Mouse (Mus musculus) CH12.LX (cell line): ENCODE results near the gene B4galt2. TPM values are rescaled to one million over a fixed set of nuclear protein-coding genes. Genes with fewer than 3 reads are reported as not detected.
A peak's percentile ranks its signal among the peaks of the same experiment; 100 is the strongest.

Experiments
- DNase-seq: peaks from one replicate; pipeline ENCODE4 v3.0.0-alpha.2; 2013; ENCODE audit errors: extremely low read depth
- H3K27ac ChIP-seq: 2 replicates; pipeline ENCODE4 v1.5.1; 2012; ENCODE audit warnings: low read depth, mild to moderate bottlenecking, control low read depth, moderate library complexity; ENCODE audit not compliant: insufficient read depth
- H3K27me3 ChIP-seq: replicated peaks from 2 replicates; pipeline ENCODE3; 2012; ENCODE audit warnings: inconsistent platforms
- H3K36me3 ChIP-seq, 2 experiments: replicated peaks in 1 of 2; 2 replicates each; pipeline versions ENCODE3 to v1.6.1; 2012; ENCODE audit warnings: inconsistent platforms in 1 of 2, low read length in 1 of 2, mild to moderate bottlenecking in 1 of 2, mixed read lengths in 1 of 2, moderate library complexity in 1 of 2; ENCODE audit not compliant: control insufficient read depth in 1 of 2, insufficient read depth in 1 of 2
- H3K4me1 ChIP-seq, 2 experiments: 2 replicates each; pipeline ENCODE4 v1.6.1; 2012; ENCODE audit warnings: inconsistent platforms in 1 of 2, moderate library complexity in 1 of 2; ENCODE audit not compliant: insufficient read depth in 2 of 2, control insufficient read depth in 1 of 2
- H3K4me2 ChIP-seq: 2 replicates; pipeline ENCODE4 v1.6.1; 2012; ENCODE audit warnings: low read depth, mild to moderate bottlenecking, control low read depth; ENCODE audit not compliant: poor library complexity, insufficient read depth, severe bottlenecking
- H3K4me3 ChIP-seq, 3 experiments: fragments of 150-350 bp in 1 of 3; sonication (generic) in 1 of 3; replicated peaks in 1 of 3; 2 replicates each; pipeline versions ENCODE3 to v1.5.1; 2011 to 2012; ENCODE audit warnings: low read depth in 2 of 3, low read length in 2 of 3, mild to moderate bottlenecking in 2 of 3, moderate library complexity in 2 of 3, control low read depth in 1 of 3, improper control_type of control experiment in 1 of 3, inconsistent platforms in 1 of 3, mixed read lengths in 1 of 3; ENCODE audit not compliant: poor library complexity in 1 of 3
- H3K79me2 ChIP-seq: replicated peaks from 2 replicates; pipeline ENCODE4 v1.6.1; 2012; ENCODE audit warnings: mild to moderate bottlenecking, moderate library complexity; ENCODE audit not compliant: control insufficient read depth, poor library complexity, insufficient read depth, severe bottlenecking; ENCODE audit errors: extremely low read depth
- H3K9ac ChIP-seq: 2 replicates; pipeline ENCODE4 v1.6.1; 2012; ENCODE audit warnings: low read depth, mild to moderate bottlenecking, control low read depth, moderate library complexity; ENCODE audit not compliant: insufficient read depth
- H3K9me3 ChIP-seq: replicated peaks from 2 replicates; pipeline ENCODE3; 2012; ENCODE audit warnings: low read length, inconsistent platforms, mixed read lengths
- CTCF ChIP-seq, 2 experiments: IDR thresholded peaks in 1 of 2; conservative IDR thresholded peaks in 1 of 2; 2 replicates each; pipeline ENCODE4 v1.5.1; 2011 to 2012; ENCODE audit warnings: low read depth in 2 of 2, low read length in 2 of 2, improper control_type of control experiment in 1 of 2, inconsistent platforms in 1 of 2, mild to moderate bottlenecking in 1 of 2, moderate library complexity in 1 of 2
- E2F4 ChIP-seq: IDR thresholded peaks from 2 replicates; pipeline ENCODE4 v1.6.1; 2011; ENCODE audit warnings: low read depth, low read length, improper control_type of control experiment; ENCODE audit not compliant: insufficient replicate concordance
- ELF1 ChIP-seq: IDR thresholded peaks from 2 replicates; pipeline ENCODE4 v1.6.1; 2014; ENCODE audit warnings: low read depth, mild to moderate bottlenecking, inconsistent platforms, low read length, improper control_type of control experiment
- EP300 ChIP-seq: IDR thresholded peaks from 2 replicates; pipeline ENCODE4 v1.6.1; 2011; ENCODE audit warnings: low read length, improper control_type of control experiment
- ETS1 ChIP-seq: conservative IDR thresholded peaks from 2 replicates; pipeline ENCODE4 v1.6.1; 2012; ENCODE audit warnings: low read depth, mild to moderate bottlenecking, inconsistent platforms, low read length, improper control_type of control experiment, moderate library complexity
- IRF4 ChIP-seq: IDR thresholded peaks from 2 replicates; pipeline ENCODE4 v1.6.1; 2014; ENCODE audit warnings: low read depth, mild to moderate bottlenecking, inconsistent platforms, low read length, improper control_type of control experiment
- JUND ChIP-seq: conservative IDR thresholded peaks from 2 replicates; pipeline ENCODE4 v1.6.1; 2011; ENCODE audit warnings: low read depth, low read length, improper control_type of control experiment
- MAFK ChIP-seq: IDR thresholded peaks from 2 replicates; pipeline ENCODE4 v1.6.1; 2011; ENCODE audit warnings: low read length, improper control_type of control experiment; ENCODE audit not compliant: insufficient replicate concordance
- MAZ ChIP-seq: IDR thresholded peaks from 2 replicates; pipeline ENCODE4 v1.6.1; 2012; ENCODE audit warnings: low read depth, mild to moderate bottlenecking, inconsistent platforms, low read length, improper control_type of control experiment, moderate library complexity
- MEF2A ChIP-seq: IDR thresholded peaks from 2 replicates; pipeline ENCODE4 v1.6.1; 2014; ENCODE audit warnings: low read depth, mild to moderate bottlenecking, inconsistent platforms, low read length, improper control_type of control experiment, borderline replicate concordance
- MYC ChIP-seq: IDR thresholded peaks from 2 replicates; pipeline ENCODE4 v1.6.1; 2011; ENCODE audit warnings: low read depth, mild to moderate bottlenecking, improper control_type of control experiment, low read length
- TBP ChIP-seq: conservative IDR thresholded peaks from 2 replicates; pipeline ENCODE4 v1.6.1; 2011; ENCODE audit warnings: low read depth, low read length, improper control_type of control experiment
- USF1 ChIP-seq: IDR thresholded peaks from 2 replicates; pipeline ENCODE4 v1.6.1; 2014; ENCODE audit warnings: low read depth, mild to moderate bottlenecking, inconsistent platforms, low read length, improper control_type of control experiment
- USF2 ChIP-seq: conservative IDR thresholded peaks from 2 replicates; pipeline ENCODE4 v1.6.1; 2011; ENCODE audit warnings: low read depth, low read length, improper control_type of control experiment
- dilution Hi-C: fragments of 300-500 bp; cut with MboI; formaldehyde crosslinking; loops from 2 replicates; pipeline ENCODE4 v1.14.3; 2020; ENCODE audit warnings: low sequenced_read_pairs; ENCODE audit not compliant: extremely low pct_unique_long_range_greater_than_20kb, extremely low pct_ligation_motif_present
- in situ Hi-C: fragments of 300-500 bp; cut with MboI; formaldehyde crosslinking; loops from 3 replicates; pipeline ENCODE4 v1.14.3; 2019; ENCODE audit warnings: low sequenced_read_pairs, low pct_ligation_motif_present, low pct_unique_long_range_greater_than_20kb, mixed read lengths
- polyA plus RNA-seq: library from polyadenylated mRNA; unstranded; fragments of >175 nt; gene quantifications from 2 replicates; pipeline ENCODE4 v1.2.1, GENCODE M21; 2012; ENCODE audit warnings: low read depth; ENCODE audit not compliant: insufficient read length
- total RNA-seq, 2 experiments: library from RNA; depleted of rRNA; stranded (reverse); fragments of 300-350 nt in 1 of 2; fragments of >200 nt in 1 of 2; gene quantifications; 2 replicates each; pipeline ENCODE4 v1.2.3; 2012 to 2014

The B4galt2 gene
- total and polyA plus RNA-seq, 3 experiments, result 0.14 to 0.25 TPM; not detected in 1

DNA sequence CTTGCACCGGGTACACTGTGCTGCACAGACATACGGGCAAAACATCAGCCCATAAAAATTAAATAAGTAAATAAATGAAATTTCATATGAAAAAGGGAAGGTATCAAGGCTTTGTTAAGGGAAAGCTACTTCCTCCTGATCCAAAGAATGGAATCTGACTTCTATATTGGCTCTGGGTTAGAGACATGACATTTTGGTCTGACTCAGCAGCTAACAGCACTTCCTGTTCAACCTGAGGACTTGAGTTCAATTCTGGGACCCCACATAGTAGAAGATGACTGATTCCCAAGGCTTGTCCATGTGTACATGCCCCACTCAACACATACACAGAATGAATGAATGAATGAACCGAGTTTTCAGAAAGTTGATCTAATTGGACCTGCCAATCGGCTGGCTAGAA, 34.6 kb upstream of the B4galt2 start:
- no peaks in the 10 kb centered on the region for H3K27me3 ChIP-seq
- no peak for DNase-seq
- in situ Hi-C loops (loop anchor here (10.0 kb wide), 1 partner anchor 147 kb away; no protein-coding TSS in a partner anchor), dilution Hi-C loops (no loop called here)
- peaks cover 9% of the 10 kb centered on the region; the same call in 1 of the 2 replicates for H3K79me2 ChIP-seq
- no peak overlapping the region for H3K27ac ChIP-seq
- H3K9ac ChIP-seq, result no peak overlapping the region
- H3K4me1 ChIP-seq, result peaks cover 5 to 46% of the 10 kb centered on the region in 2 experiments; a peak in 3 of 4 replicates
- no peaks in the 10 kb centered on the region for H3K9me3 ChIP-seq
- H3K4me3 ChIP-seq, result no peak overlapping the region
- peaks cover 0 to 10% of the 10 kb centered on the region in 2 experiments for H3K36me3 ChIP-seq
- no peak for TF ChIP-seq TBP
- TF ChIP-seq CTCF (conservative IDR thresholded peaks at IDR 0.05 in 1 of 2, IDR thresholded peaks at IDR 0.05 in 1 of 2; ENCODE audit: low read depth in 2 of 2, low read length in 2 of 2), result no peak
- no peak for TF ChIP-seq IRF4
- TF ChIP-seq USF1, result no peak
- no peak for TF ChIP-seq EP300
- no peak for TF ChIP-seq ELF1
- TF ChIP-seq MAZ, result no peak
- TF ChIP-seq E2F4, result no peak
- no peak for TF ChIP-seq USF2
- TF ChIP-seq JUND, result no peak
- no peak for TF ChIP-seq MYC
- TF ChIP-seq MAFK, result no peak
- H3K4me2 ChIP-seq, result no peak overlapping the region

DNA sequence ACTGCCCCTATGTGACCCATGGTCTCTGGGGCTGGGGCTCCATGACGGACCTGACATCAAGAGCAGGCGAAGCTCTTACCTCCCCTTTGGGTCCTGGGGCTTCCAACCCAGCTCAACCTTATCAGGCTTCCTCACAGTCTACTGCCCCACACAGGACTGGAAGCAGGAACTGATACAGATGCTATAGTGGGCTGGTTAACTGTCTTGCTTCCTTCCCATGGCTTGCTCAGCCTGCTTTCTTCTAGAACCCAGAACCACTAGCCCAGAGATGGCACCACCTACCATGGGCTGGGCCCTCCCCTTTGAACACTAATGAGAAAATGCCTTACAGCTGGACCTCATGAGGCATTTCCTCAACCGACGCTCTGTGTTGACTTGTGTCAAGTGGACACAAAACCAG, 34.1 kb upstream of the B4galt2 start:
- no peak for TF ChIP-seq CTCF (conservative IDR thresholded peaks at IDR 0.05 in 1 of 2, IDR thresholded peaks at IDR 0.05 in 1 of 2; ENCODE audit: low read depth in 2 of 2, low read length in 2 of 2)
- no peak for TF ChIP-seq MEF2A
- Histone ChIP-seq H3K79me2 (peaks cover 12% of the 10 kb centered on the region; the same call in 1 of the 2 replicates), H3K4me2 (no peak overlapping the region), H3K4me1 (peaks cover 6 to 50% of the 10 kb centered on the region in 2 experiments; a peak in 3 of 4 replicates), H3K9me3 (no peaks in the 10 kb centered on the region), H3K4me3 (no peak overlapping the region), H3K27me3 (no peaks in the 10 kb centered on the region), H3K36me3 (peaks cover under 1 to 14% of the 10 kb centered on the region in 2 experiments), H3K27ac (no peak overlapping the region), H3K9ac (no peak overlapping the region)
- no peak for DNase-seq
- in situ Hi-C loops, result loop anchor here (10.0 kb wide), 1 partner anchor 147 kb away; no protein-coding TSS in a partner anchor
- dilution Hi-C loops, result no loop called here

- TF ChIP-seq ETS1, result no peak
- Histone ChIP-seq H3K9me3 (no peaks in the 10 kb centered on the region), H3K9ac (peak overlapping the region; percentile 82; the same call in 1 of the 2 replicates), H3K4me2 (no peak overlapping the region), H3K79me2 (peaks cover 12% of the 10 kb centered on the region; the same call in 1 of the 2 replicates), H3K4me3 (no peak overlapping the region), H3K36me3 (peaks cover 9 to 24% of the 10 kb centered on the region in 2 experiments), H3K4me1 (peaks cover 6 to 48% of the 10 kb centered on the region in 2 experiments; a peak in 3 of 4 replicates), H3K27ac (no peak overlapping the region), H3K27me3 (no peaks in the 10 kb centered on the region)
- in situ Hi-C loops (loop anchor here (10.0 kb wide), 1 partner anchor 148 kb away; no protein-coding TSS in a partner anchor), dilution Hi-C loops (no loop called here)
- no peak for DNase-seq
These were observed 33.1 kb upstream of the B4galt2 start for GRCm38 (mm10) chr4:117916386-117916785.
